Mouse (Mus musculus) liver, postnatal 0 days (tissue): ENCODE measurements at regions not wholly inside any gene's neighbourhood (a gene's known extent, or its start where the extent isn't known, plus 50 kb on each side); places are given as distances from the start of the nearest gene placed in this dataset.

Source experiments
- CTCF ChIP-seq: sonication (generic); IDR thresholded peaks from 2 replicates; pipeline ENCODE4 v1.5.1; 2016; ENCODE audit warnings: antibody characterized with exemption, low read depth
- EP300 ChIP-seq: IDR thresholded peaks from 2 replicates; pipeline ENCODE4 v1.6.1; 2016; ENCODE audit warnings: antibody characterized with exemption, low read depth, mild to moderate bottlenecking

DNA sequence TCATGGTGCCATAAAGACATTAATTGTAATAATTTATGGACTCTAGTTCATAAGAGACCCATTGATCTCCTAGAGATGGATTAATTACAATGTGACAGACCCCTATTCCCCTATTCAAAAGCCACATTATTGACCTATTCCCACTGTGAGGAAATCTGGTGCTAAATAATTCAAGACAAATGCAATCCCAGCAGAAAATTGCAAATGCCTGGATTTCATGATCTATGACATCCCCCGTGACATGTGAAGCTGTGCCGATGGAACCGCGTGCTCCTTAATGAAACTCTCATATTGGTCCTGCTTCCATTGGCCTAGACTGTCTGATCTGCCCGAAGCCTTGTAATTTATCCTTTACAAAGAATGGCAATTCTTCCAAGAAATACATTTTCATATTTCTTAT lies 122.9 kb upstream of the Fam84a start:
- TF ChIP-seq EP300 (no peak), CTCF (no peak)
